Mouse (Mus musculus) cerebellum, adult 9-11 months (tissue): Measurements from ENCODE around the gene Akna.

ENCODE experiments used
- DNase-seq: peaks from one replicate; pipeline ENCODE4 v3.0.0; 2022

The Akna gene

GRCm38 (mm10) chr4:63403040-63403959 is at the start of gene Akna:
Akna (minus strand) TSS chr4:63403354.
- DNase-seq: no peak

DNA sequence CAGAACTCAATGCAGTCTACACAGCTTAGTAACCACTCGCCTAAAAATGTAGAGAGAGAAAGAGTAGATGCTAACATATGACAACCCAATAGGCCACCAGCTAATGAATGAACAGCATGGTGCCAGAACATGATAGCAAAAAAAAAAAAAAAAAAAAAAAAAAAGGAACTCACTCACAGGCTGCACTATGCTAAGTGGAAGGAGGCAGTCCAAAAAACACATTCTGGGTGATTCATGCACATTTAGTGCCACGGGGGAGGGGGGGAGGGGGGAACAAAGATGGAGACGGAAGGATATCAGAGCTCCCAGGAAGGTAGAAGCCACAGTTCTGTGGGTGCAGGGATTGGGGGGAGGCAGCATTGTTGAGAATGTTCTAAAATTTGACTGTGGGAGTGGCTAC is 49.4 kb upstream of the Akna start:
- no peak for DNase-seq

DNA sequence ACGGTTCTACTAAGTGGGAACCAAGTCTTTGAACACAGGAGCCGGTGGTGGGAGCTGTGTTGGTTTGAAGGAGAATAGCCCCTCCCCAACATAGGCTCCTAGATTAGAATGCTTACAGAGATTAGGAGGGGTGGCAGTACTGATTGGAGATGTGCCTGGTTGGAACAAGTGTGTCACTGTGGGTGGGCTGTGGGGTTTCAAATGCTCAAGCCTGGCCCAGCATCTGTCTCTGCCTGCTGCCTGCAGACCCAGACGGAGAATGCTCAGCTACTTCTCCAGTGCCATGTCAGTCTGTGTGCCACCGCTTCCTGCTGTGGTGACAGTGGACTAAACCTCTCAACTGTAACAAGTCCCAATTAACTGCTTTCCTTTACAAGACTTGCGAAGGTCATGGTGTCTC is 47.4 kb upstream of the Akna start:
- DNase-seq: no peak

- DNase-seq: no peak
These were observed 41.4 kb upstream of the Akna start for GRCm38 (mm10) chr4:63444362-63445066.

DNA sequence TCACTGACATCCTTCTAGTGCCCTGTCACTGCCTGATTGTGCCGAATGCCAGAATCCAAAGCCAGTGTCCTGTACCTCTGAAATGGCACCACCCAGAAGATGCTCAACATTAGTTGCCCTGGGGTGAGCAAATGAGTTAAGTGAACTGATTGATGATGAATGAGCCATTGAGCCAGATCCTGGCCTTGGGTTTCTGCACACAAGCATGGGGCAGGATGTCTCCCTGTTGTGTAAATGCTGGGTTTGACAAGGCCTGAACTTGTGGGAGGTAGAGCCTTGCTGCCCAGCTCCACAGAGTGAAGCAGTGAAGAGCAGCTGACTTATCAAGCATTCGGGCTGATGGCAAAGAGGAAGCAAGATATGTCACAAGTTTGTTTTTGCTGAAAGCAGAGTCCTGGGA is 39.9 kb upstream of the Akna start:
- no peak for DNase-seq

- peak; percentile 74 for DNase-seq
These were observed 38.5 kb upstream of the Akna start for GRCm38 (mm10) chr4:63441616-63442015.

- DNase-seq: no peak
These were observed 37.1 kb upstream of the Akna start for GRCm38 (mm10) chr4:63440262-63440661.

DNA sequence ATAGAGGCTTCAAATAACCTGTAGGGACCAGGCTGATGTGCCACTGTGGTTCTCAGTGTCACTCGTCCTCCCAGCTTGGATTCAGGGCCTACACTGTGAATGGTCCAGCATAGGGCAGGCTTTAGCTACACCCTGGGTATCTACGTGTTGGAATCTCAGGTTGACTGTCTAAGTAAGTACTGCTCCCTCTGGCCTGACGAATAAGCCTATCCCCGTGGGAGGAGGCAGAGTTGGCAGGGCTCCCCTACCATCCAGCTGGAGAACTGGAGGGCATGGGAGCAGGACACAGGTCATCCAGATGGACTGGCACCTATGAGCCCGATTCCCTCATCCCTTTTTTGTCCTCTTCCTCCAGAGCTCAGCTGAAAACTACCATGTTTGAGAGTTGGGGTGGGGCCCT is 34.8 kb upstream of the Akna start:
- DNase-seq: no peak

DNA sequence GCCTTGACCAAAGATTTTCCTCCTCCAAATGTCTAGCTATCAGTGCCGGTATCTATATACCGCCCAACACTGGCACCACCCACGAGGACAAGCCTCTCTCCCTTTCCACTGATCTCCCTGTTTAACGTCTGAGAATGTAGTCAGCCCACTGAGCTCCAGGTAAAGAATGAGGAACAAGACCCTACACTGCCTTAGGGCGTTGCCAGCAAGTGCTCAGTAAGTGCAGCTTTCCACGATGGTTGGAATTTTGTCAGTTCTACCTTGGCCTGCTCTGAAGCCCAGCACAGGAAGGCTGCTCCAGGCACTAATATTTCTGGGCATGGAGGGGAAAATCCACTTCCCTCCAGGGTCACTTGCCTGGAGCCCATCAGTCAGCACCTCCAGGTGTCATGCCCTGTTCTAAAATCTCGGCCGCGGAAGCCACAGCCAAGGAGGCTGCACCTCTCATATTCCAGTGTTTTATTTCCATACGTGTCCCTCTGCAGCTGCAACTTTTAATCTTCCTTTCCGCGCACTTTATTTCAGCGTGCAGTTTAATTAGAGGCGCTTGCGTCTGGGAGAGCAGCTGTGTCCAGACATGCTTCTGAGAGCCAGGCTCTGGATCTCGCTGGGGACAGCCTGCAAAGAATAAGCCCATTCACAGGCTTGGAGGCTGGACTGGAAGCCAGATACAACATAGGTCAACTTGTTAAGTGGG is 34.1 kb upstream of the Akna start:
- DNase-seq: no peak

DNA sequence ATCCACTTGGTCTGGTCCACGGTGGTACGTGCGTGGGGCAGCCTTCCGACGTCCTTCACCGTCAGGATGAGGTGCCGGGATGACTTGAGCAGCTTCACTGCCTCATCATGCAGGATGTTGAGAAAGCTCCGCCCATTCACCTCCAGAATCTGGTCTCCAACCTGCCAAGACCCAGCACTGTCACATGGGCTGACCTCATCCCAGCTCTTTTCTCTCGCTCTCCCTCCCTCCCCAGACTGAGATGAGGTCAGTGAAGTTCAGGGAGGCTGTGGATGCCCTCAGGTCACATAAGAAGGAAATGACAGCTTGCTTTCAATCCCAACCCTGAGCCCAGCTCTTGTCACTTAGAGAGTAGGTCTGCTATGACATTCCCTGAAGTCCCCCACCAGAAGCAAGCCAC is 32.2 kb upstream of the Akna start:
- no peak for DNase-seq

DNA sequence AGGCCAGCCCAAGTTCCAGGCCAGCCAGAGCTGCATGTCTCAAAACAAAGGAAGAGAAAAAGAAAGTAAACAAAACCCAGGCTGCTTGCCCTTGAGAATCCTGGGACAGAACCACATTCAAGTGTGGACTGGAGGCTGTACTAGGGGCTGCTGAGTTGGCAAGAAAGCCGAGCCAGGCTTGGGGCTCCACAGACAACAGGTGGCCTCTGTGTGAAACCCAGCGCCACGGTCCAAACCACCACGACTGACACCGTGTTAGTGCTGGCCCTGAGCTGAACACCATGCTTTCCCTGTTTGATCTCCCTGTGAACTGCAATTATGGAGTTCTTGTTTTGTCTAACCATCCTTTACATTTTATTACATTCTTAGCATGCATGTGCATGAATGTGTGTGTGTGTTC is 27.9 kb upstream of the Akna start:
- DNase-seq: no peak

- no peak for DNase-seq
These were observed 27.2 kb upstream of the Akna start for GRCm38 (mm10) chr4:63430357-63430756.

DNA sequence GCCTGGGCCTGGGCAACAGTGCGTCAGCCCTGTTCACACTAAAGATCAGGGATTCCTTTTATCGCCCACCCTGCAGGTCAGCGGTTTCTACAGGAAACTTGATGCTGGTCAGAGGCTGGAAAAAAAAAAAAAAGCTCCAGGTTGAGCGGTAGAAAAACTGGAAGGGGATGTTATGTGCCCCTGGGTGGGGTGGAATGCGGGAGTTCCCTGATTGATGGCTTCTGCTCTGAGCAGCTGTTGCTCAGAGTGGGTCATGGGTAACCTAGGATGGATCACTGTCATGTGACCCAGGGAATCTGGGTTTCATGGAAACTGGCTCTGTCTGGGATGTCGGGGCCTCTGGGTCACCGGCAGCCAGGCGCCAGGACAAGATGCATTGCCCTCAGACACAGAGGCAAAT is 23.2 kb upstream of the Akna start:
- DNase-seq: no peak

- peak; percentile 41 for DNase-seq
These were observed 20.7 kb upstream of the Akna start for GRCm38 (mm10) chr4:63423811-63424210.

DNA sequence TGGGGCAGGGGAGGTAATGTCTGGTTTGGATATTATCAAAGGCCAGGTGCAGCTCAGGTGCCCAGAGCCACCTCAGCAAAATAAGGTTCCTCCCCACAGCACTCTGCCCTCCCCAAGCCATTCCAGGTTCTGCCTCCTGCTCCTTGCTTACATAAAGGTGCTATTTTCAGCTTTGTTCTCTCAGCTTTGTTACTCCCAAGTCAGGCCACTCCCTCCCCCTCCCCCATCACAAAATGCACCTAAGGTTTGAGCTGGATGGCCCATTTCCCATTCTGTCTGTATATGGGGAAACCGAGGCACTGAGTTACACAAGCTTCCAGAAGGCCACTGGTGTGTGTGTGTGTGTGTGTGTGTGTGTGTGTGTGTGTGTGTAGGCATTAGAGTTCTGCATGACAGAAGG is 20.1 kb upstream of the Akna start:
- DNase-seq: no peak

DNA sequence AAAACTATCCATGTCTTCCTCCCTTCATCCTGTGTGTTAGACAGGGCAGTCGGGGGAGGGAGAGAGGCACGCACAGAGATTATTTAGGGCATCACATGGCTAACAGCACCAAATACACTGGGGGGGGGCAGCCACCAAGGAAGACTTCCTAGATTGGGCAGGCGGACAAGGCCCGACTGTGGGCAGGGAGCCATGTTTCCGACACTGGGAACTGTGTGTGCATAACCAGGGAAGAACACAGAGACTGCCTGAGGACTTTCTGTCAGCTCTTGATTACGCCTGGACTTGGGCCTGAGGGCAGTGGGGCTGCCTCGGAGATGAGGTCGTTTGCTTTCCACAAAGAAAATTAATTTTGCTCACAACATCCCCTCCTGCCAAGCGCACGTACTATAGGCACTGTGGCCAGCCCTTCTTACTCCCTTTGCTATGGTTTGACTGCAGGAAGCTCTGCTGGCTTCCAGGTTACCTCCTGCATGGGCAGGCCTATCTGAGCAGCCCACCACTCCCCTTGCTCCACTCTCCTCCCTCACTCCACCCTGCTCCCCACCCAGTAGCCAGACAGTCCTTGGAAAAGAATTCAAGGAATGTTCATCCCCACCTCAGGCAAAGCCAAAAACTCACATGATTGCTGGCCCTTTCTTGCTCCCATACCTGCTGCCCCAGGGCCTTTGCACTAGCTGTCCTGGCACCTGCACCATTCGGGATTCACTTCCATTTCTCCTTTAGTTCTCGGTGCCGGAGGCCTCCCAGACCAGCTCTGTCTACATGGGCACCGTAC is 17.2 kb upstream of the Akna start:
- peak; percentile 39 for DNase-seq

- no peak for DNase-seq
These were observed 15.1 kb upstream of the Akna start for GRCm38 (mm10) chr4:63418270-63418669.

DNA sequence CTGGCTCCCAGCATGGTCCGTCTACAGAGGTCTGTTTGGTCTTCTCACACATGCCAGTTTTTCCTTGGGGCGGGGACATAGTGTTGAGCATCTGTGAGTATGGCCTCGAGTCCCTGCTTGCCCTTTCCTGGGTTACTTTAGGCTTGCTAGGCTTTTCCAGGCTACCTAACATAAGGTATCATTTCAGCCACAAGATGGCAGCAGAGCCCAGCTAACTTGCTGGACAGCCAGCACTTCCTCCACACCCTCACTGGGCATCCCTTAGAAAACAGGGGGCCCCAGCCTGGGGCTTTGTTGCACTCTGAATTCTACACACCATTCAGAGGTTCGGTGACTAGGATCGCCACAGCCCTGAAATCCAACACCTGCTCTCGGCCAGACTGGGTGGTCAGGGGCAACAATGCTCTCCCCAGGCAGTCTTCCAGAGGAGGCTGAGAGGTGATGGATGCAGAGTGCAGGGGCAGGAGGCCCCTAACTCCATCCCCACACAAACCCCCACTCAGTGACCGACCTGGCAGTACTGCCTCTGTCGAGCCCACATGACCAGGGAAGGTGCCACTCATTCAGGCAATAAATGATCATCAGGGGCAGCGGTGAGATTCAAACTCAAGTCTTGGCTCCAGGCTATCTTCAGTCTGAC is 14.3 kb upstream of the Akna start:
- peak; percentile 65 for DNase-seq

GRCm38 (mm10) chr4:63414951-63415350 is 11.8 kb upstream of the Akna start:
- no peak for DNase-seq

GRCm38 (mm10) chr4:63411222-63411621 is 8.1 kb upstream of the Akna start:
- no peak for DNase-seq

GRCm38 (mm10) chr4:63410583-63410934 is 7.4 kb upstream of the Akna start:
- peak; percentile 69 for DNase-seq

DNA sequence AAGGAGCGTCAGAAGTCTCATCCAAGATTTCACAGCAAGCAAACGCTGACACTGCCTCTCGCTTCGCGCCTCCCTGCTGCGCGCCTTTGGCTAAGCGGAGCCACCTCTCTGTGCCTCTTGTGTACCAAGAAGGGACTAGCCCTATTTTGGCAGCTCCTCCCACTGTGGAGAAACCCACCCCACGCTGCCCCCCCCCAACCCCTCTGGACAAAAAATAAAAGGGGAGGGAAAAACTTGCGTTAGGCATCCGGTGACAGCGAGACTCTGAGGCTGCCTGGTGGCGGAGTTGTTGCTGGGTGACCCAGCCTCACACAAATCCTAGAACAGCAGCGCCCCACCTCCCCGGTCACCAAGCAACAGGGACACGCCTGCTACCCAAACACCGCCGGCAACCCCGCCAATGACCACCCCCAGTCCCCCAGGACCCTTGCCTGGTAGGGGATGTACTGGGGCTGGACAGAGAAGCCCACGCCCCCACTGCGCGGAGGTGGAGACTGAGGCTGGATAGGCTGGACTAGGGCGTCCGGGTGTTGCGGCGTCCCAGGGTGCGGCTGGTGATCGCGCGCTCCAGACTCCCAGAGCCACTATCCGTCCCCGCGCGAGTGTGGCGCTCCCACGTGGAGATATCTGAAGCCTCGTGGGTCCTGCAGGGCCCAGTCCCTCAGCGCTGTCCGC is 6.9 kb upstream of the Akna start:
- peak; percentile 40 for DNase-seq
